Mouse (Mus musculus) MEL-GATA-1-ER (cell line): Measurements from ENCODE around the gene Olfr458.
"Not testable (repeated sequence)": the region's sequence is repeated elsewhere in the genome, so short reads cannot be mapped to it uniquely, and the experiment has no call there.

ENCODE experiments used
- DNase-seq: peaks from one replicate; pipeline ENCODE4 v3.0.0-alpha.2; 2012; ENCODE audit warnings: low read depth; ENCODE audit errors: extremely low read depth

Olfr458 gene

GRCm38 (mm10) chr6:42465096-42465495 is at the start of gene Olfr458:
Olfr458 (minus strand) TSS chr6:42465196.
- DNase-seq: no peak

- no peak for DNase-seq
Measured at GRCm38 (mm10) chr6:42513461-42513860, 48.5 kb upstream of the Olfr458 start.

- DNase-seq: no peak
Measured at GRCm38 (mm10) chr6:42509311-42509710, 44.3 kb upstream of the Olfr458 start.

- DNase-seq: no peak
Measured at GRCm38 (mm10) chr6:42503478-42503877, 38.5 kb upstream of the Olfr458 start.

GRCm38 (mm10) chr6:42489731-42490130 is 24.7 kb upstream of the Olfr458 start:
- no peak for DNase-seq

GRCm38 (mm10) chr6:42487114-42487513 is 22.1 kb upstream of the Olfr458 start, which contains the start of gene Olfr456:
Olfr456 (minus strand) TSS chr6:42487214.
- DNase-seq: no peak

- DNase-seq: no peak
Measured at GRCm38 (mm10) chr6:42484633-42485032, 19.6 kb upstream of the Olfr458 start.

- DNase-seq: no peak
Measured at GRCm38 (mm10) chr6:42476235-42476634, 11.2 kb upstream of the Olfr458 start, which contains the start of gene Olfr457. Olfr457 (minus strand) TSS chr6:42476335.

GRCm38 (mm10) chr6:42471298-42471697 is 6.3 kb upstream of the Olfr458 start:
- DNase-seq: not testable (repeated sequence)

- DNase-seq: no peak
Measured at GRCm38 (mm10) chr6:42470542-42470941, 5.5 kb upstream of the Olfr458 start.

GRCm38 (mm10) chr6:42447381-42447780 is 17.6 kb downstream of the Olfr458 start:
- DNase-seq: no peak

- DNase-seq: no peak
Measured at GRCm38 (mm10) chr6:42444491-42444890, 20.5 kb downstream of the Olfr458 start.

- no peak for DNase-seq
Measured at GRCm38 (mm10) chr6:42441395-42441794, 23.6 kb downstream of the Olfr458 start.

- no peak for DNase-seq
Measured at GRCm38 (mm10) chr6:42435490-42435889, 29.5 kb downstream of the Olfr458 start.

- no peak for DNase-seq
Measured at GRCm38 (mm10) chr6:42434446-42434845, 30.6 kb downstream of the Olfr458 start, which contains the start of gene Tas2r126. Tas2r126 (plus strand) TSS chr6:42434535.

- no peak for DNase-seq
Measured at GRCm38 (mm10) chr6:42433554-42433953, 31.4 kb downstream of the Olfr458 start.

- DNase-seq: no peak
Measured at GRCm38 (mm10) chr6:42426337-42426736, 38.7 kb downstream of the Olfr458 start.

- no peak for DNase-seq
Measured at GRCm38 (mm10) chr6:42424472-42424871, 40.5 kb downstream of the Olfr458 start.

GRCm38 (mm10) chr6:42421439-42421838 is 43.6 kb downstream of the Olfr458 start:
- no peak for DNase-seq

- no peak for DNase-seq
Measured at GRCm38 (mm10) chr6:42419443-42419842, 45.6 kb downstream of the Olfr458 start.
